Mouse (Mus musculus) heart, adult 18-20 months (tissue): ENCODE results near the gene Ndufb10. TPM values are rescaled to one million over a fixed set of nuclear protein-coding genes. Genes with fewer than 3 reads are reported as not detected.
A peak's percentile ranks its signal among the peaks of the same experiment; 100 is the strongest.

Source experiments
- DNase-seq, 2 experiments: peaks; one replicate each; pipeline ENCODE4 v3.0.0; 2021 to 2022; ENCODE audit warnings: mixed read lengths in 1 of 2
- total RNA-seq, 2 experiments: library from RNA; stranded (reverse); gene quantifications; 2 replicates each; pipeline ENCODE4 v1.2.3; 2021

Gene Ndufb10
- total RNA-seq, 2 experiments from 2014 or later = 976 to 1,178 TPM

DNA sequence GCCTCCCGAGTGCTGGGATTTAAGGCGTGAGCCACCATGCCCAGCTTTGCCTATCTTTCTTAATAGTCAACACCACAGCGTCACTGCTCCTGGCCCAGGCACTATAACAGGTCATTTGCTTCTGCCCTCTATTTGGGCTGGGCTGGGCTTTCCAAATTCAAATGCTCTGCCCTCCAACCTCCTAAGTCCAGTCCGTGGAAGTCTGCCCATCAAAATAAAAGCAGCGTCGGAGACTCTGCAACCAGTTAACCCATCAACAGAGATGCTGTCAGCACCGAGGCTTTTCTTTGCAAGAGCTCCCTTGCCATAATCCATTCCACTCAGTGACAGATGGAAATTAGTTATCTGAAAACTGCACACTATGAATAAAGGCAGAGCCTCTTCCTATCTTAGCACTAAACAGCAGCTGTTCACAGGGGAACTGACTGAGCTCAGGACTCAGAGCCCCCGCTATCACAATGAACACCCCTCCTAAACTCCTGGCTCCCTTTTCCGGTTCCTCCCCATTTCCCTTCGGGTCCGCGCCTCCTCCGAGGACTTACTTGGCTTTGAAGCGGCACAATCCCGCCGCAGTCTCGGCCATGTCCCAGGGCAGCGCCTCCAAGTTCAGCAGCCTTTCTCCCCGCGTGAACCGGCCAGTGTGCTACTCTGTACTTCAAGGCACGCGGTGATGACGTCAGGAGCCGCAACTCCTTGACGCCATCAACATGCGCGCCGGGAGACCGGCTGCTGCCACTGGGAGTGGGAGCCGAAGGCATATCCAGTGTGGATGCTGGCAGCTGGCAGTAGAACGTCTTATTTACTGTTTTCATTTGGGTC lies 17.1 kb downstream of the Ndufb10 start, which contains the start of gene Tbl3:
Gene Tbl3 (minus strand): TSS at position 679 of the 819 bp plus-strand sequence.
- DNase-seq = peak; percentile 94 to 97

DNA sequence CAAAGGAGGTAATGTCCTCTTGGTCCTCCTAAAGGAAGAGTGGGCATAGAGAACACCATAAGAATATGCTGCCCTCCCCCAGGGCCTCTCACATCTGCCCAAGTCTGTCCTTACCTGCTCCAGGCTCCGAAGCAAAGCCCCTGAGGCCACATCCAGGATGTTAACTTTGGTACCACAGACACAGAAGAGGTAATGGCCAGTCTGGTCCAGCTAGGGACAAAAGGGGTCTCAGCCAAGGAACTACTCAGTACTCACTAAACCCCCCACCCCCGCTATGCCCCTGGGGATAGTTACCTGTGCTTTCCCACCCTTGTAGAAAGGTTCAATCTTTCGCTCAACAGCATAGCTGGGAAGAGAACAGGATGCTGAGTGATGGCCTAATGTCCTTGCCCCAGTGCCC lies 18.5 kb downstream of the Ndufb10 start:
- DNase-seq = no peak

DNA sequence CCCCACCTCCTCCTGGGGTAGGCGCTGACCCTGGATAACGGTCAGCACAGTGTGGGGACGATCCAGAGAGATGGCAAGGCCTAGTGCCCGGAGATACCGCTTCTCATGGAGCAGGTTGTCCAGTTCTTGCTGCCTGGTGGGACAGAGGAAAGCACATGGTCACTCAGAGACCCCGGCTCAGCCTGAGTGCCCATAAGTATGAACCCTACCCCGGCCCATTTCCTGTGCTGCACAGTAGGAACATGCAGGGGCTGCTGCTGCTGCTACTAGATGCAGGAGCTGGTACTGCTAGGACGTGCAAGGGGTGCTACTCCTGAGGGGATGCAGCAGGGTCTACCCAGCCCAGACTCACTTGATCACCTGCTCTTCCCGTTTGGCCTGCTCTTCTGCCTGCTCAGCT lies 23.0 kb downstream of the Ndufb10 start:
- no peak for DNase-seq

DNA sequence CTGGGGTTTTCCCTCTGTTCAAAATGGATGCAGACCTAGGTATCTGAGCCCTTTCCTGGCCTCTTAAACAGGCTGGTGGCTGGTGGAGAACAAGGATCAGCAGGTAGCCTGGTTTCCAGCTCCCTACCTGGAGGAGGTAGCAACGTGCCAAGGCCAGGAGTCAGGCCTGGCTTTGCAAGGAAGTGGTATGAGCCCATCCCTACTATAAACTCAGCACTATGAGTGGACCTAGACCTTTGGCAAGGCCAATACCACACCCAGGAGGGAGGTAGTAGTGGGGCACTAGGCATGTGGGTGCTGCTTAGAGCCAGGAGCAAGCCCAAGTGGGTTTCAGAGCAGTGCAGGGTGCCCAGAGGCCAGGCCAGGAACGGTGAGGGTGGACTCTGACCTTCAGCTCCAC lies 24.8 kb downstream of the Ndufb10 start:
- DNase-seq = no peak

DNA sequence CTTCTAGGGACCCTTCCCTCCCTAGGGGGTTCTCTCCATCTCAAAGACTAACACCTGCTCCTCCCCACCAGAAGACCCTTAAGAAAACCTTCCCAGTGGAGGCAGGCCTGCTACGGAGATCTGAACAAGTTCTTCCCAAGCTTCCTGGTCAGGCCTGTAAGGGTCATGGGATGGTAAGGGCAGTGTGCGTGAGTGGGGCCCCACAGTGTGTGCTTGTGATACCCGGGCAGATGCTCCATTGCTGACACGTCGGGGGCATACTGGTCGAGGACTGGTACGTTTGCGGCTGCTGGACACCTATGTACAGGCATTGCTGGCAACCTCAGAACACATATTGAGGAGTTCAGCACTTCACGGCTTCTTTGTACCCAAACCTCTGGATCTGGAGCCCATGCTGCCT lies 25.6 kb downstream of the Ndufb10 start:
- no peak for DNase-seq

DNA sequence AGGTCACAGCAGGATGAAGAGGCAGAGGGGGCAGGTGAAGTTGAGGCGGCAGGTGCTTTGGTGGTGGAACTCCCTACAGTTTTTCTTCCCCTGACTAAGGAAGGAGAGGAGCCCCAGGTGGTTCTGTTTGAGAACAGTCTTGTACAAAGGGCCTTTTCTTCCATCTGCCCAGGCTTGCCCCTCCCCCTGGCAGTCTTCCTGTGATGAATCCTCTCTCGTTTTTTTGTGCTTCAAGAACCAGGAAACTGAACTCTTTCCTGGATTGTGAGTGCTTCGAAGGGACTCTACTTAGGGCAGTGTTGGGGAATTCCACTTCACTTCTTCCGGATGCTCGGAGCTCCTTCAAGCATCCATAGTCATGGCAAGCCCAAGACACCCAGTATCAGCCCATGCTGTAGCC lies 26.3 kb downstream of the Ndufb10 start:
- DNase-seq = no peak

DNA sequence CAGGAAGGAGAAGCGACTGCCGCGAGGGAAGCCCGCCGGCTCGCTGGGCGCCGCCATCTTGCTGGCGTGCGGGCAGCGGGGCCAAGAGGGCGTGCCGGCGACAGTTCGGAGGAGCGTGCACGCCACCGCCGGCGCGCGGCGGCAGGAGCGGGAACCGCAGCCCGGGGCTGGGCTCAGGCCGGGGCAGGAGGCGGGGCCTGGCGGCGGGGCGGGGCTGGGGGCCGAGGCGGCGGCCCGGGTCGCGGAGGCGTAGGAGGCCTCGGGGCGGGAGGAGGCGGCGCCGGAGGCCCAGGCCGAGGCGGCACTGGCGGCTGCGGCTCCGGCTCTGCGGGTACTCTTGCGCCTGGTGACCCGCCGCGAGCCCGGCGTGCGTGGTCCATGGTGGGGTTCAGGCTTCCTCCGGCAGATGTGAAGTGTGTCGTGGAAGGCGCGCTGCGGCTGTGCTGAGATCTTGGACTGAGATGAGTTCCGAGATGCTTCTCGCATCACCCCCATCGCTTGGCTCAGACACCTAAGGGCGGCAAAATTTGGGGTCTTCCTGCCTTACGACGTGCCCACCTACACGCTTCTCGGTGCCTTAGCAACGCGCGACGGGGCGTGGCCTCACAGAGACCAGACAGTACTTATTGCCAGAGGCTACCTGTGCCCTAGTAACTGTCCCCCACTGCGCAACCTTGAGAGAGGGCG lies 28.1 kb downstream of the Ndufb10 start, which contains the start of the genes Gfer and Noxo1:
Gene Gfer (minus strand): TSS at position 146 of the 687 bp plus-strand sequence.
Gene Noxo1 (plus strand): TSS at position 224 of the 687 bp plus-strand sequence.
- DNase-seq = peak; percentile 87 to 93

DNA sequence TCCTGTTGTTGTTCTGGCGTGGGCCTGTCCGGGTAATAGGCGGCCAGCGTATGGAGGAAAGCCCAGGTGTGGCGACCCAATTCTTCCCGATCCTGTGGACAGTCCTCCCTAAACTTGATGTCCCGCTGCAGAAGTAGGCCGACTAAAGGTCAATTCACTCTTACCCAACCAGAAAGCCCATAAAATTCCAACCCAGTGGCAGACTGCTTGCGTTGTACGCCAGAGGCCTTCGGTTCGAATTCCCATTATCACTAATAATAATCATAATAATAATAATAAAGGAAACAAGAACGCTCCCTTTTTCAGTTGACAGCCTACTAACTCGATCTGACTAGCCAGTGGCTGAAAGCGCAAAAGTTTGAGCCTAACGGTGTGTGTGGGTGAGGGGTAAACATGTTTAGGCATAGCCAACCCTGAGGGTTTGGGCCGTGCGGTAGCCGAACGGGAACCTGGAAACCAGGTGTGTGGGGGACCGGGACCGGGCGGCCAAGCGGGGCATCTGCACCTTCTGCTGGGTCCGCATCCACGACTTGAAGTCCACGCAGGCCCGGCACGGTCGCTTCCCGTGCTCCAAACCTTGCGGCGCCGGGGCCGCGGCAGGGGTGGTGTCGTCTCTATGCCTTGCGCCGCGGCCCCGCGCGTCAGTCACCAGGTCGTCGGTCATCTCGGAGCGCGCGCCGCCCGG lies 28.8 kb downstream of the Ndufb10 start:
- DNase-seq = no peak

DNA sequence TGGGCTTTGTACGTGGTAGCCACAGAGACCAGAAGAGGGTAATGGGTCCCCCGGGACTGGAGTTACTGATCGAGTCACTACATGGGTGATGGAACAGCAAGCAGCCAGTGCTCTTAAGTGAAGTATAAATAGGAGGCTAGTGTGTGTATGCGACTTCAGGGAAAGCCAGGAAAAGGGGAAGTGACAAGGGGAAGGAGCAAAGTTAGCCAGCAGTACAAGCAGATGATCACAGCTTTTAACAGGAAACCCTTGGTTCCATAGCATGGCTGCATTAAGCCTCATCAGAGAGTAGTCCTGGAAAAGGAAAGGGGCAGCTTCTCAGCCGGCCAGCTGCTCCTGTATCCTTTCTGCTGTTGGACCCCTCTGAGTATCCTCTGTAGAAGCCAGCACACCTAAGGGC lies 31.9 kb downstream of the Ndufb10 start:
- peak in 1 of 2 experiments; percentile 28 for DNase-seq

DNA sequence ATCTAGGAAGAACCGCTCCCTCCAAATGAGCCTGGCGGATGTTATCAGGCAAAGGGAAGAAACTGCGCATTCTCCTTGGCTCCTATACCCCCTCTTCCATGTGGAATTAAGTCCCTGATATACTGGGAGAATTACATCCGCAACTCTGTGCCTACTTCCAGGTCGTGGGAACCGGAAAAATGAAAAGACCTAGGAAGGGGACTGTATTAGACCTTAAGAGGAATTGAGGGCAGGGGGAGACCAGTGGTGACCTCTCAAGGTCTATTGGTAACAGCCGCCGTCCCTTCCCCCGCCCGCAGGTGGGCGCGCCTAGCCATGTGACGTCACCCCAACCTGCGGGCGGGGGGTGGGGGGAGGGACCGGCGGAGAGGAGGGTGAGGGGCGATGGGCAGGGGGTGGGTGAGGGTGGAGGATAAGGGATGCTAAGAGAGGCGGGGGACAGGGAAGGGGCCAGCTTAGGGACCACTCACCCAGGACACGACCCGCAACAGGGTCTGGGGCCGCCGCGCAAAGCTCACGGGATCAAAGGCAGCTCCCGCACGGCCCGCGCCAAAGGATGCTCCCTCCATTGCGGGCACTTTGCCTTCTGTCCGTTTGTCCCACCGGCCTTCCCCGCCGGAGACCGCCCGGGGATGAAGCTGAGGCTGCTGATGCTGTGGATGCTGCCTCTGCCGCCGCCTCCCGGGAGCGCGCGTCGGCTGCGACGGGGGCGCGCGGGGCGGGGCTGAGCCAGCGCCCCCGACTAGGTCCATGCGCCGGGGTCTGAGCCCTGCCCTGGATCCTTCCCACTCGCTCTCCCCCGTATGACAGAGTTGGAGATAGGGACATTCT lies 34.8 kb downstream of the Ndufb10 start, which contains the start of gene Syngr3:
Gene Syngr3 (minus strand): TSS at position 705 of the 831 bp plus-strand sequence.
- DNase-seq = no peak

DNA sequence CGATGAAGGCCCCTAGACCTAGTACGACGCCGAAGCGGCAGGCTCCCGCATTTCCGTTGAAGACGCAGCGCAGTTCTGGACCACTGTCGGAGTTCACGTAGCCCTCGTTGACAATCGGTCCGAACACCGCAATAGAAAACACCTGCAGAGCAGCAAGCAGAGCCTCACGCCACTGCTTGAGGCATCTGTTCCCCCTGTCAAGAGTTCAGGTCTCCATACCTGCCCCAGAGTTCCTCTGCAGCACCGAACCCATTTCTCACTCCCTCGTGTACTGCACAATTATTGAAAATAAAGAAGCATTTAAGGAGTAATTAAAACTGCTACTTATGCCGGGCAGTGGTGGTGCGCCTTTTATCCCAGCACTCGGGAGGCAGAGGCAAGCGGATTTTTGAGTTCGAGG lies 36.7 kb downstream of the Ndufb10 start:
- no peak for DNase-seq

DNA sequence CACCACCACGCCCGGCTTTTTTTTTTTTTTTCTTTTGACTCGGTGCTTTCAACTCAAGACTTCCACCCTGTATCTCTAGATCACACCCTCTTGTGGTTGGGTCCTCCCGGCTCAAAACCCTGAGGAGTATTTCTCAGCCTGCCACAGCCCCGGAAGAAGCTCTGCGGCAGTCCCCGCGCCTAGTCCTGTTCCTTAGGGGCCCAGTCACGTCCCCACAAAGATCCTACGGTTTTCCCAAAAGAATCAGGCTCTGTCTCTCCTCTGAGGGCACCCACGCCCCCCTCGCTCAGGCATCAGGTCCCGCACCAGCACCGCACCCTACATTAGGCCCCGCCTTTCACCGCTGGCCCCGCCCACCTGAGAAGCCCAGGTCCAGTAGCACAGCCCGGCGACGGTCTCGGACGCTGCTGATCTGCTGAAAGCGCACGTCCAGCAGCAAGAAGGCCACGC lies 37.1 kb downstream of the Ndufb10 start:
- peak; percentile 63 to 64 for DNase-seq

DNA sequence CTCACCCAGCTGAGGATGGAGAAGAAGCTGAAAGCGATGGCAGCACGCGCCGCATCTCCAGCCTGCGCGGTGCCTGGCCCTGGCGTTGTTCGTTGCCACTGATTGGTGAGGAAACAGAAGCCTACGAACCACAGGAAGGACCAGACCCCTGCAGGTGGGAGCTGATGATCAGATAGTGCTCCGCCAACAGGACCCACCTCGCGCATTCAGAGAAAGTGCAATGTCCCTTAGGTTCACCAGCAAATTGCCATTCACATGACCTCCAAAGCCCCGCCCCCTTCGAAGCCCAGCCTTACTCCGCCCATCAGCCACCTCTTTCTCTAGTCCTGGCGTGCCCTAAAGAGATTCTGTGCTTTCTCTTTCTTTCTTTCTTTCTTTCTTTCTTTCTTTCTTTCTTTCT lies 37.8 kb downstream of the Ndufb10 start:
- DNase-seq = peak in 1 of 2 experiments; percentile 28

DNA sequence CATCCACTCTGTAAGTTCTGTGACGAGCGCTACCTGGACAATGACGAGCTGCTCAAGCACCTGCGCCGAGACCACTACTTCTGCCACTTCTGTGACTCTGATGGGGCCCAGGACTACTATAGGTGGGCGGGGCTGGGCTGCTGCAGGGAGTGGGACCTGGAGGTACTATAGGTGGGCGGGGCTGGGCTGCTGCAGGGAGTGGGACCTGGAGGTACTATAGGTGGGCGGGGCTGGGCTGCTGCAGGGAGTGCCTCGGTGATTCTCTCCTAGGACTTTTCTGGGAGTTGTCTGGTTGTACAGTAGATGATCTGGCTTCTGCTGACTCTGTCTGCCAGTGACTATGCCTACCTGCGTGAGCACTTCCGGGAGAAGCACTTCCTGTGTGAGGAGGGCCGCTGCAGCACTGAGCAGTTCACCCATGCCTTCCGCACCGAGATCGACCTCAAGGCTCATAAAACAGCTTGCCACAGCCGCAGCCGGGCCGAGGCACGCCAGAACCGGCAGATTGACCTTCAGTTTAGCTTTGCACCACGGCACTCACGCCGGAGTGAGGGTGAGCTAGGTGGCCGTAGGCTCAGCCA lies 46.7 kb downstream of the Ndufb10 start:
- no peak for DNase-seq

DNA sequence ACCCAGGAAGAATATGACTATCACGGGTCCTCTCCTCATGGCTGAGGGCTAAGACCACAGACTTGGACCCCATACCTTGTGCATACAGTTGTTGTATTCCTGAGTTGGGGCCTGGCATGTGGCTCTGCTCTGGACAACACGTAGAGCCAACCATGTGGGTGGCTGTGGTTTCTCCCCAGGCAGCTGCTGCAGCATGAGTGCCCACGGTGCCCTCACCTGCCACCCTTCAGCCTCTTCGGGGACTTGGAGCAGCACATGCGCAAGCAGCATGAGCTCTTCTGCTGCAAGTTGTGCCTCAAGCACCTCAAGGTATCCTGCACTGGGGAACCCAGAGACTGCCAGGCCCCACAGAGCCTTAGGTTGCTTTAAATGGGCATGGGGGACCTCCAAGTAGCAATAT lies 47.4 kb downstream of the Ndufb10 start:
- no peak for DNase-seq

DNA sequence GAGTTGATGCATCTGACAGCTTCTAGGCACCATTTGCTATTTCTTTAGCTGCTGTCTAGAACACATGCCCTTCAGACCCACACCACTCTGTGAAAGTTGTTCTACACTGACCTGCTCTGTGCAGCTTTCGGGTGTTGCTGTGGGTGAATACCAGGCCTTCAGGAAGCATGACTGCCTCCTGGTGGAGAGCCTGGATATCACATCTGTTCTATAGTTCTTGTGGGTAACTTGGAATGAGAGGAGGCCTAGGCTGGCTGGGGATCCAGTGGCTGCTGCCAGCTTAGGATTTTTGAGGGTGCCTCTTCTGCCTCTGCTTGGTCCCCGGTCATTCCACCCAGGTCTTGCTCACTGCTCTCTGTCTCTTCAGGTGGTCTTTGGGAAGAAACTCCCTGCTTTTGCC lies 48.1 kb downstream of the Ndufb10 start:
- DNase-seq = peak; percentile 59 to 81

DNA sequence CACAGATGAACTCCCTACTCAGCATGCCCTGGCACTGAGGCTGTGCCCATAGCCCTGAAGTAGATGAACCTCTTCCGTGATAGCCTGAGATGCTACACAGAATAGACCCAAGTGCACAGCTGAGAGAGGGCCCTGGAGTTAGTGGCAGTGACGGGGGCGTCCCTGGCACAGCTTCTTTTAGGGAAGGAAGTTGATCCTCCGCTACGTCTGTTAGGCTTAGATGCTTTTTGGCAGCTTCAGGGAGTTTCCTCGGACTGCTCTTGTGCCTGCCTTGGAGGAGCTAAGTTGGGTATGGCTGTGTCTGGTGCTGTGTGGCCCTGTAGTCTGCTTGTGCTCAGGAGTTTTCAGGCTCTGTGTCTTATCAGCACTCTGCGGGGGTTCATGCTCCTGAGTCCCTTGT lies 50.0 kb downstream of the Ndufb10 start:
- DNase-seq = no peak

DNA sequence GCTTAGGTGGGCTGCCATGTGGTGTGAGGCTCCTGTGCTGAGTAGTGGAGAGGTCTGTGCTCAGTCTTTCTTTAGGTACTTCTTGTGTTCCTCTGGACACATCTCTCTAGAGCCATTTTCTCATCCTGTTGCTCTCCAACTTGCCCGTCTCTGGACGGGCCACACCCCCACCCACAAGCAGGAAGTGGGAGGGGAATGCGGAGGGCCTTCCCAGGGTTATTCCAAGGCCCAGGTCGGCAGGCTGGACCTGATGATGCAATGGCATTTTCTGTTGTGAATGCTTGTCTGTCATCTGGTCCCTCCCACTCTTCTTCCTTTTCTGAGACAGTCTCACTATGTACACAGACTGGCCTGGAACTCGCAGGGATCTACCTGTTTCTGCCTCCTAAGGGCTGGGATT lies 52.1 kb downstream of the Ndufb10 start:
- peak; percentile 60 to 82 for DNase-seq
